Mouse (Mus musculus) CH12.LX (cell line): ENCODE data around the gene Tnfrsf12a. TPM values are rescaled to one million over a fixed set of nuclear protein-coding genes. Genes with fewer than 3 reads are reported as not detected.

Experiments
- DNase-seq: peaks from one replicate; pipeline ENCODE4 v3.0.0-alpha.2; 2013; ENCODE audit errors: extremely low read depth
- H3K27ac ChIP-seq: 2 replicates; pipeline ENCODE4 v1.5.1; 2012; ENCODE audit warnings: low read depth, mild to moderate bottlenecking, control low read depth, moderate library complexity; ENCODE audit not compliant: insufficient read depth
- H3K27me3 ChIP-seq: replicated peaks from 2 replicates; pipeline ENCODE3; 2012; ENCODE audit warnings: inconsistent platforms
- H3K36me3 ChIP-seq, 2 experiments: replicated peaks in 1 of 2; 2 replicates each; pipeline versions ENCODE3 to v1.6.1; 2012; ENCODE audit warnings: inconsistent platforms in 1 of 2, low read length in 1 of 2, mild to moderate bottlenecking in 1 of 2, mixed read lengths in 1 of 2, moderate library complexity in 1 of 2; ENCODE audit not compliant: control insufficient read depth in 1 of 2, insufficient read depth in 1 of 2
- H3K4me1 ChIP-seq, 2 experiments: 2 replicates each; pipeline ENCODE4 v1.6.1; 2012; ENCODE audit warnings: inconsistent platforms in 1 of 2, moderate library complexity in 1 of 2; ENCODE audit not compliant: insufficient read depth in 2 of 2, control insufficient read depth in 1 of 2
- H3K4me2 ChIP-seq: 2 replicates; pipeline ENCODE4 v1.6.1; 2012; ENCODE audit warnings: low read depth, mild to moderate bottlenecking, control low read depth; ENCODE audit not compliant: poor library complexity, insufficient read depth, severe bottlenecking
- H3K4me3 ChIP-seq, 3 experiments: fragments of 150-350 bp in 1 of 3; sonication (generic) in 1 of 3; replicated peaks in 1 of 3; 2 replicates each; pipeline versions ENCODE3 to v1.5.1; 2011 to 2012; ENCODE audit warnings: low read depth in 2 of 3, low read length in 2 of 3, mild to moderate bottlenecking in 2 of 3, moderate library complexity in 2 of 3, control low read depth in 1 of 3, improper control_type of control experiment in 1 of 3, inconsistent platforms in 1 of 3, mixed read lengths in 1 of 3; ENCODE audit not compliant: poor library complexity in 1 of 3
- H3K79me2 ChIP-seq: replicated peaks from 2 replicates; pipeline ENCODE4 v1.6.1; 2012; ENCODE audit warnings: mild to moderate bottlenecking, moderate library complexity; ENCODE audit not compliant: control insufficient read depth, poor library complexity, insufficient read depth, severe bottlenecking; ENCODE audit errors: extremely low read depth
- H3K9ac ChIP-seq: 2 replicates; pipeline ENCODE4 v1.6.1; 2012; ENCODE audit warnings: low read depth, mild to moderate bottlenecking, control low read depth, moderate library complexity; ENCODE audit not compliant: insufficient read depth
- H3K9me3 ChIP-seq: replicated peaks from 2 replicates; pipeline ENCODE3; 2012; ENCODE audit warnings: low read length, inconsistent platforms, mixed read lengths
- BHLHE40 ChIP-seq: IDR thresholded peaks from 2 replicates; pipeline ENCODE4 v1.6.1; 2011; ENCODE audit warnings: mild to moderate bottlenecking, low read depth, low read length, improper control_type of control experiment
- CHD1 ChIP-seq: IDR thresholded peaks from 2 replicates; pipeline ENCODE4 v1.6.1; 2012; ENCODE audit warnings: low read depth, low read length, improper control_type of control experiment, inconsistent platforms
- E2F4 ChIP-seq: IDR thresholded peaks from 2 replicates; pipeline ENCODE4 v1.6.1; 2011; ENCODE audit warnings: low read depth, low read length, improper control_type of control experiment; ENCODE audit not compliant: insufficient replicate concordance
- ELF1 ChIP-seq: IDR thresholded peaks from 2 replicates; pipeline ENCODE4 v1.6.1; 2014; ENCODE audit warnings: low read depth, mild to moderate bottlenecking, inconsistent platforms, low read length, improper control_type of control experiment
- ETS1 ChIP-seq: conservative IDR thresholded peaks from 2 replicates; pipeline ENCODE4 v1.6.1; 2012; ENCODE audit warnings: low read depth, mild to moderate bottlenecking, inconsistent platforms, low read length, improper control_type of control experiment, moderate library complexity
- JUND ChIP-seq: conservative IDR thresholded peaks from 2 replicates; pipeline ENCODE4 v1.6.1; 2011; ENCODE audit warnings: low read depth, low read length, improper control_type of control experiment
- KAT2A ChIP-seq: IDR thresholded peaks from 2 replicates; pipeline ENCODE4 v1.6.1; 2012; ENCODE audit warnings: low read length, improper control_type of control experiment, inconsistent platforms; ENCODE audit not compliant: insufficient replicate concordance
- MAX ChIP-seq: IDR thresholded peaks from 2 replicates; pipeline ENCODE4 v1.6.1; 2011; ENCODE audit warnings: low read length, improper control_type of control experiment
- MAZ ChIP-seq: IDR thresholded peaks from 2 replicates; pipeline ENCODE4 v1.6.1; 2012; ENCODE audit warnings: low read depth, mild to moderate bottlenecking, inconsistent platforms, low read length, improper control_type of control experiment, moderate library complexity
- MEF2A ChIP-seq: IDR thresholded peaks from 2 replicates; pipeline ENCODE4 v1.6.1; 2014; ENCODE audit warnings: low read depth, mild to moderate bottlenecking, inconsistent platforms, low read length, improper control_type of control experiment, borderline replicate concordance
- MXI1 ChIP-seq: IDR thresholded peaks from 2 replicates; pipeline ENCODE4 v1.6.1; 2011; ENCODE audit warnings: mild to moderate bottlenecking, low read depth, low read length, improper control_type of control experiment
- MYC ChIP-seq: IDR thresholded peaks from 2 replicates; pipeline ENCODE4 v1.6.1; 2011; ENCODE audit warnings: low read depth, mild to moderate bottlenecking, improper control_type of control experiment, low read length
- NELFE ChIP-seq: IDR thresholded peaks from 2 replicates; pipeline ENCODE4 v1.6.1; 2011; ENCODE audit warnings: low read depth, low read length, improper control_type of control experiment
- NRF1 ChIP-seq: IDR thresholded peaks from 2 replicates; pipeline ENCODE4 v1.6.1; 2014; ENCODE audit warnings: low read depth, mild to moderate bottlenecking, inconsistent platforms, low read length, improper control_type of control experiment, moderate library complexity
- RAD21 ChIP-seq: IDR thresholded peaks from 2 replicates; pipeline ENCODE4 v1.6.1; 2011; ENCODE audit warnings: low read depth, mild to moderate bottlenecking, low read length, improper control_type of control experiment, moderate library complexity
- RCOR1 ChIP-seq: conservative IDR thresholded peaks from 2 replicates; pipeline ENCODE4 v1.6.1; 2012; ENCODE audit warnings: low read depth, mild to moderate bottlenecking, inconsistent platforms, low read length, improper control_type of control experiment
- TBP ChIP-seq: conservative IDR thresholded peaks from 2 replicates; pipeline ENCODE4 v1.6.1; 2011; ENCODE audit warnings: low read depth, low read length, improper control_type of control experiment
- TCF12 ChIP-seq: IDR thresholded peaks from 2 replicates; pipeline ENCODE4 v1.6.1; 2014; ENCODE audit warnings: low read depth, mild to moderate bottlenecking, inconsistent platforms, low read length, improper control_type of control experiment
- UBTF ChIP-seq: IDR thresholded peaks from 2 replicates; pipeline ENCODE4 v1.6.1; 2012; ENCODE audit warnings: low read depth, mild to moderate bottlenecking, inconsistent platforms, low read length, improper control_type of control experiment, moderate library complexity
- ZC3H11A ChIP-seq: IDR thresholded peaks from 2 replicates; pipeline ENCODE4 v1.6.1; 2012; ENCODE audit warnings: low read depth, mild to moderate bottlenecking, inconsistent platforms, low read length, improper control_type of control experiment
- ZKSCAN1 ChIP-seq: IDR thresholded peaks from 2 replicates; pipeline ENCODE4 v1.6.1; 2012; ENCODE audit warnings: low read depth, inconsistent platforms, low read length, improper control_type of control experiment, borderline replicate concordance
- ZMIZ1 ChIP-seq: IDR thresholded peaks from 2 replicates; pipeline ENCODE4 v1.6.1; 2012; ENCODE audit warnings: low read depth, mild to moderate bottlenecking, inconsistent platforms, low read length, improper control_type of control experiment
- ZNF384 ChIP-seq: IDR thresholded peaks from 2 replicates; pipeline ENCODE4 v1.6.1; 2012; ENCODE audit warnings: low read depth, low read length, improper control_type of control experiment, inconsistent platforms
- dilution Hi-C: fragments of 300-500 bp; cut with MboI; formaldehyde crosslinking; loops from 2 replicates; pipeline ENCODE4 v1.14.3; 2020; ENCODE audit warnings: low sequenced_read_pairs; ENCODE audit not compliant: extremely low pct_unique_long_range_greater_than_20kb, extremely low pct_ligation_motif_present
- in situ Hi-C: fragments of 300-500 bp; cut with MboI; formaldehyde crosslinking; loops from 3 replicates; pipeline ENCODE4 v1.14.3; 2019; ENCODE audit warnings: low sequenced_read_pairs, low pct_ligation_motif_present, low pct_unique_long_range_greater_than_20kb, mixed read lengths
- polyA plus RNA-seq: library from polyadenylated mRNA; unstranded; fragments of >175 nt; gene quantifications from 2 replicates; pipeline ENCODE4 v1.2.1, GENCODE M21; 2012; ENCODE audit warnings: low read depth; ENCODE audit not compliant: insufficient read length
- total RNA-seq, 2 experiments: library from RNA; depleted of rRNA; stranded (reverse); fragments of 300-350 nt in 1 of 2; fragments of >200 nt in 1 of 2; gene quantifications; 2 replicates each; pipeline ENCODE4 v1.2.3; 2012 to 2014

Tnfrsf12a gene
- total and polyA plus RNA-seq, 3 experiments: 1.2 to 5.1 (median 1.5) TPM

- H3K4me3 ChIP-seq: no peak overlapping the region
- DNase-seq: no peak
- dilution Hi-C loops (no loop called here), in situ Hi-C loops (no loop called here)
- H3K4me1 ChIP-seq: peaks cover 2 to 4% of the 10 kb centered on the region in 2 experiments; a peak in 3 of 4 replicates
- H3K36me3 ChIP-seq: no peaks in the 10 kb centered on the region
- no peak overlapping the region for H3K4me2 ChIP-seq
- H3K27me3 ChIP-seq: peaks cover 65% of the 10 kb centered on the region
- H3K9ac ChIP-seq: no peak overlapping the region
- H3K27ac ChIP-seq: no peak overlapping the region
- H3K9me3 ChIP-seq: no peaks in the 10 kb centered on the region
- TF ChIP-seq RCOR1 (no peak), MXI1 (no peak), JUND (no peak), MAZ (no peak), MYC (no peak)
- TF ChIP-seq, all 38 proteins: peak for 0
- no peaks in the 10 kb centered on the region for H3K79me2 ChIP-seq
Observed at GRCm38 (mm10) chr17:23694491-23694890, 17.2 kb upstream of the Tnfrsf12a start.

DNA sequence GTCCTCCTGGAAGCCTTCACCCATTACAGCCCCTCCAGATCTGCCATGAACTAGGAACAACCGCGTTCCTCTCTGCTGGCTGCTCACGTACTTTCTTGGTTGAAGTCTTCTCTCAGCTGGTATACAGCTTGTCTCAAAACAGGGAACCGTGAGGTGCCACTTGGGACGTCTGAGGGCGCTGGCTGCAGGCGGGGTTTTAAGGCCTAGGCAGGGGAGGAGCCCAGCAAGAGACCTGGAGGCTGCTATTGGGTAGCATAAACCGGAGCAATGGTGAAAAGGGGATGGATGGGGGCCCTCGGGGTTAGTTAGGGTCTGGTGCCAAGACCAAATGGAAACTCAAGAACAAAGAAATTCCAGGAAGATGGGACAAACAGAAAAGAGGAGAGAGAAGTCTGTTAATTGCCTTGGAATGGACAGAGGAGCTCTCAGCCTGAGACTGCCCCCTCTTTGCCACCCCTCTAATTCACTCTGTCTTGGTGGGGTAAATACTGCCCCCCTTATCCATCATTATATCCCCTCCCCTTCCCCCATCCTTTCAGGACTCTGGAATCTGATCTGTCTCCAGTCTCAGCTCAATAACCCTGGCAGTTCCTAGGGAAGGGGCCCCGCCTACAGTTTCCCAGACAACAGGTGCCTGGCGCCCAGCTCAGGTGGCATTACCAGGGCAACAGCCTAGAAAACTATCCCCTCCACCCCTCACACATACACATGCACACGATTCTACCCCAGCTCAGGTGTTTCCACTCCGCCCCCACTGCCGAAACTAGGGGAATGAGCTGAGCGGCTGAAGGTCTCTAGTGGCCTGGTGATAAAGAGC lies 6.8 kb upstream of the Tnfrsf12a start, which contains the start of gene Cldn9:
Gene Cldn9 (minus strand): TSS at position 171 of the 817 bp plus-strand sequence.
- H3K4me3 ChIP-seq: no peak within 1 kb of the TSS
- no peaks in the 10 kb centered on the region for H3K79me2 ChIP-seq
- TF ChIP-seq UBTF (no peak), ELF1 (no peak), NELFE (no peak), MAZ (no peak), ZNF384 (no peak), TBP (no peak), E2F4 (no peak), ETS1 (no peak), KAT2A (no peak), TCF12 (no peak), BHLHE40 (no peak), RAD21 (no peak), CHD1 (no peak), ZKSCAN1 (no peak), MYC (no peak), NRF1 (no peak), ZMIZ1 (no peak), ZC3H11A (no peak), MEF2A (no peak), MAX (no peak)
- peaks cover 67% of the 10 kb centered on the region for H3K27me3 ChIP-seq
- no peaks in the 10 kb centered on the region for H3K36me3 ChIP-seq
- no peak within 1 kb of the TSS for H3K4me2 ChIP-seq
- H3K9ac ChIP-seq: no peak within 1 kb of the TSS
- in situ Hi-C loops (no loop called here), dilution Hi-C loops (no loop called here)
- H3K4me1 ChIP-seq: peaks cover 10 to 12% of the 10 kb centered on the region in 2 experiments; a peak in 3 of 4 replicates
- no peak for DNase-seq
- no peaks in the 10 kb centered on the region for H3K9me3 ChIP-seq
- H3K27ac ChIP-seq: no peak within 1 kb of the TSS
